Mouse (Mus musculus): ENCODE results near the gene Tmpo. TPM values are rescaled to one million over a fixed set of nuclear protein-coding genes. Genes with fewer than 3 reads are reported as not detected.

Gene Tmpo
- 366 and 400 TPM in 2 replicates for polyA plus RNA-seq (2016; fragmentation: Nextera tagmentation; extraction: Ambion mirVana)

DNA sequence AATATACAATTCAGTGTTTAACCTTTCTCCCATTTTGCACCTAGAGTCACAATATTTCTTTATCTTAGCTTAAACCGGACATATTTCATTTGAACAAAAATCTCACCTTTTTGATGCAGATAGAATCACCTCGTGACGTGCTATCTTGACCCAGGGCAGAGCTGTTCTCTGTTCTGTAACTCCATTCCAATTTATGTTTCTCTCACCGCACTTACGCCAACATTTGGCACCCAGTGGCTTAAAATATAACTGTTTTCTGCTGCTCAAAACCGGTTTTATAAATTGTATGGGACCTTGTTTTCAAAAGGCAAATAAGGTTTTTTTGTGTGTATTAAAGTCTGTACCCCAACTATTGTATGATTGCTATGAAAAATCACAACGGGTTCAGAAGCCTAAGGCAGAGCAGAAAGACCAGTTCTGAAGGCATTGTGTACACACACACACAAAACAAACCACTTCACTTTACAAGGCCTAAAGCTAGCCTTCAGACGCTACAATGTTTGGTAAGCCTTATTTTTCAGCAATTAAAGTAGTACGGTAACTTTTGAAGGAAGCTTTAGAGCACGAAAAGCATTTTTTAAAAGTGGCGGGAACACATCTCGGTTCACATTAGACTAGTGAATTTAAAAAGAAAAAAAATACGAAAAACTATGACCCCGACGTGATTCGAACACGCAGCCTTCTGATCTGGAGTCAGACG lies at the start of gene Tmpo:
Tmpo (minus strand) TSS at position 555 of the 700 bp plus-strand sequence.
- Histone ChIP-seq H3K9me3 (no peaks in the 10 kb centered on the region), H3K27me3 (no peaks in the 10 kb centered on the region), H3K4me1 (peaks cover 16% of the 10 kb centered on the region), H3K36me3 (no peaks in the 10 kb centered on the region), H3K4me3 (peak within 1 kb of the TSS; percentile 42), H3K9ac (peak within 1 kb of the TSS; percentile 50), H3K4me2 (replicated peaks) (peak within 1 kb of the TSS; percentile 45), H3K27ac (peak within 1 kb of the TSS; percentile 99)
- WGBS = 11% methylated on average over 18 of the region's 18 CpGs
- no peak for ATAC-seq (ENCODE audit: insufficient number of reproducible peaks, insufficient read depth, low FRiP score, low TSS enrichment)

DNA sequence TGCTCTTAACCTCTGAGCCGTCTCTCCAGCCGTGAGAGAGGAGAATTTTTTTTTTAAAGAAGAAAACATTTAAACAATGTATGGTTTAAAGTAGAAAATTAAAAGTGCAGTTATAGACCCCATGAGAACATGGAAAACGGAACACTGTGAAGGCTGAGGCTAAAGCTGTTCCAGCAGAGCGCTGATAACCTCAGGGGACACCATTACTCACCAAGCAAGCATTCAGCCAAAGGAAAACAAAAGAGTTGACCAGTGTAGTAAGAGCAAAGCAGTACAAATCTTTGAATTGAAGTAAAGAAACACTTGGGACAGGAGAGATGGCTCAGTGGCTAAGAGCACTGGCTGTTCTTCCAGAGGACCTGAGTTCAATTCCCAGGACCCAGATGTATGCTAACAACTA lies 49.3 kb upstream of the Tmpo start:
- Histone ChIP-seq H3K4me1 (peaks cover 35% of the 10 kb centered on the region), H3K4me2 (replicated peaks) (no peak overlapping the region), H3K27me3 (no peaks in the 10 kb centered on the region), H3K27ac (peak overlapping the region; percentile 86; the same call in 1 of the 2 replicates), H3K36me3 (no peaks in the 10 kb centered on the region), H3K9me3 (no peaks in the 10 kb centered on the region), H3K4me3 (no peak overlapping the region), H3K9ac (no peak overlapping the region)
- WGBS = 28% methylated on average over 4 of the region's 4 CpGs
- no peak for ATAC-seq (ENCODE audit: insufficient number of reproducible peaks, insufficient read depth, low FRiP score, low TSS enrichment)

DNA sequence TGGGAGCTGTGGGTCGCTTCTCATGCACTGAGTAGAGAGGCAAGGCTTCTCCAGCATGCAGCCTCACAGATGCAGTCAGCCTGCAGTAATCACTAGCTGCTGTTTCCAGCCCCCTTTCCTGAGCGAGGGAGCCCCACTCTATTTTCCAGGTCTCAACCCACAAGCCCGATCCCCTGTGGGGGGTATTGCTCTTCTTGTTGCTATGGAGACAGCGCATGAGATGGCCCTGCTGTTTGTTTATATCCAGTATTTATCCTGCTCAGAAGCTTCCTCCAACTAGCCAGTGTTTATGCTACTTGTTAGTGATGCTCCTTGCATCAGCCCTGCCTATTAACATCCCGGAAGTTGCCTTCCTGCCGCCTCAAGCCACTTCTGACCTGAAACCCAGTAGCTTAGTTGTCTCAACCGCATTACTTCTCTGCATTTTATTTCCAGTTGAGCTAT lies 48.4 kb upstream of the Tmpo start:
- peak; percentile 82 for ATAC-seq (ENCODE audit: insufficient number of reproducible peaks, insufficient read depth, low FRiP score, low TSS enrichment)
- no peaks in the 10 kb centered on the region for H3K36me3 ChIP-seq
- WGBS = 7% methylated on average over 7 of the region's 7 CpGs
- no peak overlapping the region for H3K9ac ChIP-seq
- H3K4me2 ChIP-seq (replicated peaks) = peak overlapping the region; percentile 36
- H3K4me3 ChIP-seq = no peak overlapping the region
- no peaks in the 10 kb centered on the region for H3K9me3 ChIP-seq
- peaks cover 35% of the 10 kb centered on the region for H3K4me1 ChIP-seq
- H3K27ac ChIP-seq = peak overlapping the region; percentile 86
- H3K27me3 ChIP-seq = no peaks in the 10 kb centered on the region

DNA sequence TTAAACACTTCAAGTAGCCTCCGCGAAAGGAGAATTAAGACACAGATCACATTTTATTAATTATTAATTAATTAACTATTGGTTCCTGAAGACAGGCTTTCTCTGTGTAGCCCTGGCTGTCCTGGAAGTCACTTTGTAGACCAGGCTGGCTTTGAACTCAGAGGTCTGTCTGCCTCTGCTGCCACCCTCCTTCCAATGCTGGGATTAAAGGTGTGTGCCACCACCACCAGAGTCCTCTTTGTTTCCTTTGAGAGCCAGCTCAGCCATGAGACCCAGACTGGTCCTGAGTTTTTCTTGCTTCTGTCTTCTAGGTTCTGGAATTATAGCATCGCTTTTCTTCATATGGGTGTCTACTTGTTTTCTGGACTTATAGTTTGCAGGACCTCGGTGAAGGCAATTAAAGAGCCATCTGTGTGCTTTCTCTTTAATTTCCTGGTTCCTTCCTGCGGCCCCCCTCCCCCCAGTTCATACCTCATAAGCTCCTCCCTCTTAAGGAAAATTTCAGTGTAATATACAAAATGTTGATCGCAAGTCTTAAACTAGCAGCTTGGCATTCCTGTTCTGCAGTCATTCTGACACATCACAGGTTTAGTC lies 47.9 kb upstream of the Tmpo start:
- H3K4me2 ChIP-seq (replicated peaks) = peak overlapping the region; percentile 36
- H3K9ac ChIP-seq = no peak overlapping the region
- 51% methylated on average over 6 of the region's 6 CpGs for WGBS
- H3K27me3 ChIP-seq = no peaks in the 10 kb centered on the region
- H3K27ac ChIP-seq = peak overlapping the region; percentile 86
- H3K4me1 ChIP-seq = peaks cover 35% of the 10 kb centered on the region
- no peak overlapping the region for H3K4me3 ChIP-seq
- ATAC-seq (ENCODE audit: insufficient number of reproducible peaks, insufficient read depth, low FRiP score, low TSS enrichment) = no peak
- H3K9me3 ChIP-seq = no peaks in the 10 kb centered on the region
- no peaks in the 10 kb centered on the region for H3K36me3 ChIP-seq

DNA sequence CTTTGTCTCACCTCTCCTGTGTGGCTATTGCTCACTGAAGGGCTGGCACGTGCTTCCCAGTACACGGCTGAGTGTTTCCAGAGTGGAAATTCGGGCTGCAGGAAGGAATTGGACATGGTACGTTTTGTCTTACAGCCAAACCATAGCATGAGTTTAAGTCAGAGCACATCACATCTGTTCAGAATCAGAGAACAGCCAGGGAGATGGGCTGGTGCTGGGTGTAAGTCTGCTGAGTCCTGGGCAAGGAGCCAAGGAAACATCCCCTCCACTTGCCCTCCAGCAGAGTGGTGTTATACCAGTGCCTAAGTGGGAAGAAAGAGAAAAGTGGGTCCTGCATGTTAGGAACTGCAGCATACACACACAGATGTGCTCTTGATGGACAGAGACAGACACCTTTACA lies 45.9 kb upstream of the Tmpo start:
- Histone ChIP-seq H3K27me3 (no peaks in the 10 kb centered on the region), H3K4me2 (replicated peaks) (no peak overlapping the region), H3K9me3 (no peaks in the 10 kb centered on the region), H3K36me3 (no peaks in the 10 kb centered on the region), H3K9ac (no peak overlapping the region), H3K4me1 (peaks cover 43% of the 10 kb centered on the region), H3K27ac (peak overlapping the region; percentile 67), H3K4me3 (no peak overlapping the region)
- whole genome bisulfite sequencing = 29% methylated on average over 4 of the region's 4 CpGs
- ATAC-seq (ENCODE audit: insufficient number of reproducible peaks, insufficient read depth, low FRiP score, low TSS enrichment) = peak; percentile 59

DNA sequence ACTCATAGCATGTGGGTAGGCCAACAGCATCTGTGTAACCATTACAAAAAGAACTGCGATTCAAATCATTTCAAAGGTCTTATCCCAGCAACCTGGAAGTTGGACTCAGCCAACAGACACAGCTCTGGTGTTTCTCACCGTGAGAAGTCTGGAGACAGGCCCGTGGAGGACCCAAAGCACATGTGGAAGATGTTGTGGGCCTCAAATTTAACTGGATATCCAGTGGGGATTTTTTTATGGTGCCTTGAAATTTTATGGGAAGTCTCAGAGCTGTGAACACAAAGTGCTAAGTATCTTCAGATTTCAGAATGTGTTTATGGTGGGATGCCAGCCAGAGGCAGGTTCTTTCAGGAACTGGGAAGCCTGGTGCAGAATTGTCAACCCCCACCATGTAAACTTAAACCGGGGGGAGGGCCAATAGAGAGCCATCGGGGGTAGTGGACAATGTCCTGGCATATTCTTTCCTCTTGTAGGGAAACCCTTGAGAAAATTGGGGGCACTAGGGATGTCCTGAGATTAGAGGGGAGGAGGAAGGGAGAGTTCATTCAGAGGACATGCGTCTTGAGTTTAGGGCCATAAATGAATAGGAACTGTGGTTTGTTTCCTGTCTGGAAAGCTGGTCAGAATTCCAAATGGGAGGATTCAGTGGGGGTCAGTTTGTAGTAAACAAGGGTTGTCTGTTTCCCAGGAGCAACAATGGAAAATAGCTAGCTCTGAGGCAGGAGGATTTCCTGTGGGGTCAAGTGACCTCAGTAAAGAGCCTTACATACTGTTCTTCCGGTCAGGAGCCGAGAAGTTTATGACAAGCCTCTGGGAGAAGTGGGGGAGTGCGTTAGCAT lies 41.5 kb upstream of the Tmpo start:
- H3K9me3 ChIP-seq = no peaks in the 10 kb centered on the region
- no peaks in the 10 kb centered on the region for H3K36me3 ChIP-seq
- no peaks in the 10 kb centered on the region for H3K27me3 ChIP-seq
- peak overlapping the region; percentile 43; the same call in 1 of the 2 replicates for H3K27ac ChIP-seq
- H3K9ac ChIP-seq = no peak overlapping the region
- 37% methylated on average over 9 of the region's 9 CpGs for WGBS
- H3K4me2 ChIP-seq (replicated peaks) = no peak overlapping the region
- H3K4me1 ChIP-seq = peaks cover 16% of the 10 kb centered on the region
- no peak overlapping the region for H3K4me3 ChIP-seq
- no peak for ATAC-seq (ENCODE audit: insufficient number of reproducible peaks, insufficient read depth, low FRiP score, low TSS enrichment)

DNA sequence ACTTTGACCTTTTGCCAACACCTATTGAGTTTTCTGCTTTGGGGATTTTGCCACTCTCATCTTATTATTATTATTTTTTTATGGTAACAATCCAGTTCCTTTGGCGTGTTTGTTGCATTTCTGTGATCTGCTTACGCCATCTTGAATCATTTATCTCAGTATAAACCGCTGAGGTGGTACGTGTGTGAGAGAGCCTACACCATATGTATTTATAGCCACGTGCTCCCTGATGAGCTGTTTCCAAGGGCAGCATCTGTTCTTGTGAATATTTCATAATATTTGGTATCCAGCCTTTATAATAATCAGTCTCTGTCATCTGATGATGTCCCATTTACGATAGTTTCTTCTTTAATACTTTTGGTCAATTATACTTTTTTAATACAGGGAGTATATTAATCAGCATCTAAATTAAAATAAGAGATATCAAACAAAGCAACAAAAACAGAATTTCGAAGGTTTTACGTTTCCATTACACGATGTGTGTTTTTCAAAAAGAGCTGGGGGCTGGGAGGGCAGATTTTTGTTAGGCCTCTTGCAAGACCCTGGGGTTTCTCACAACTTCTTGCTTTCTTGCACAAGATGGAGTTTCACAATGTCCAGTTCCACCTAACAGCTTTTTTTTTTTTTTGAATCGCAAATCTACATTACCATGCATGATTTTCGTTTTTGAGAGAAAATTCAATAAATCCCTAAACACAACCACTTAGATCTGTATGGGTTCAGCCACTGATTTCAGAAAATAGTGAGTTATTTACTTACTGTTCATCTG lies 28.0 kb upstream of the Tmpo start:
- Histone ChIP-seq H3K9me3 (no peaks in the 10 kb centered on the region), H3K36me3 (no peaks in the 10 kb centered on the region), H3K9ac (no peak overlapping the region), H3K27me3 (no peaks in the 10 kb centered on the region), H3K4me2 (replicated peaks) (no peak overlapping the region), H3K27ac (peak overlapping the region; percentile 67), H3K4me3 (no peak overlapping the region), H3K4me1 (peaks cover 21% of the 10 kb centered on the region)
- 73% methylated on average over 11 of the region's 11 CpGs for WGBS
- no peak for ATAC-seq (ENCODE audit: insufficient number of reproducible peaks, insufficient read depth, low FRiP score, low TSS enrichment)

DNA sequence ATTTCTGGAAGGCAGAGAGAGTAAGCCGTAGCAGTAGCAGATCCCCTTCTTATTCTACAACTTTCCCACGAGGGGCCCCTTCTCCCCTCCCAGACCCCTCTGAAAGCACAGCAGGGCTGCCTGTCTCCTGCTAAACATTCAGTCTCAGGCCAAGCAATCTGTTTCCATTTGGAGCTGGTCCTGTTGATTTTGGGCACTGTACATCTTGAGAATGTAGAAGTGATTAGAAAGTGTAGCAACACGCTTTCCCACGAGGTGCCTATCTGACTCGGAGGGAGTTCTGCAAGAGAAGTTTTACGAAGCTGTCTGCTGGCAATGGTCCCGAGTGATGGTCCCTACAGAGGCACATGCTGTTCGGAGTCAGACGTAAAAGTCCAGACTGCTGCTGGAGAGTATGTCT lies 27.3 kb upstream of the Tmpo start:
- H3K27me3 ChIP-seq = no peaks in the 10 kb centered on the region
- H3K4me2 ChIP-seq (replicated peaks) = no peak overlapping the region
- peaks cover 18% of the 10 kb centered on the region for H3K4me1 ChIP-seq
- peak overlapping the region; percentile 67 for H3K27ac ChIP-seq
- no peaks in the 10 kb centered on the region for H3K36me3 ChIP-seq
- H3K9ac ChIP-seq = no peak overlapping the region
- ATAC-seq (ENCODE audit: insufficient number of reproducible peaks, insufficient read depth, low FRiP score, low TSS enrichment) = no peak
- no peak overlapping the region for H3K4me3 ChIP-seq
- H3K9me3 ChIP-seq = no peaks in the 10 kb centered on the region
- 48% methylated on average over 9 of the region's 9 CpGs for WGBS

DNA sequence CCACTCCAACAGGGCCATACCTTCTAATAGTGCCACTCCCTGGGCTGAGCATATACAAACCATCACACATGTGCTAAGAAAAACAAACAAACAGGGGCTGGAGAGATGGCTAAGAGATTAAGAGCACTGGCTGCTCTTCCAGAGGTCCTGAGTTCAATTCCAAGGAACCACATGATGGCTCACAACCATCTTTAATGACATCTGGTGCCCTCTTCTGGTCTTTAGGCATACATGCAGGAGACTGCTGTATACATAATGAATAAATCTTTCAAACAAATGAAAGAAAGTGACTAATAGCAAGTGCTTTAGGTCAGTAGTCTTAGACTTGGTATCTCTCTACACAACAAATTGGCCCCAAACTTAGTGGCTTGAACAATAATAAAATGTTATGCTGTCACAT lies 26.2 kb upstream of the Tmpo start:
- no peaks in the 10 kb centered on the region for H3K36me3 ChIP-seq
- H3K9ac ChIP-seq = no peak overlapping the region
- H3K9me3 ChIP-seq = no peaks in the 10 kb centered on the region
- H3K4me3 ChIP-seq = no peak overlapping the region
- no peak overlapping the region for H3K27ac ChIP-seq
- no peaks in the 10 kb centered on the region for H3K27me3 ChIP-seq
- peaks cover 14% of the 10 kb centered on the region; the same call in 1 of the 2 replicates for H3K4me1 ChIP-seq
- no peak for ATAC-seq (ENCODE audit: insufficient number of reproducible peaks, insufficient read depth, low FRiP score, low TSS enrichment)
- H3K4me2 ChIP-seq (replicated peaks) = no peak overlapping the region

DNA sequence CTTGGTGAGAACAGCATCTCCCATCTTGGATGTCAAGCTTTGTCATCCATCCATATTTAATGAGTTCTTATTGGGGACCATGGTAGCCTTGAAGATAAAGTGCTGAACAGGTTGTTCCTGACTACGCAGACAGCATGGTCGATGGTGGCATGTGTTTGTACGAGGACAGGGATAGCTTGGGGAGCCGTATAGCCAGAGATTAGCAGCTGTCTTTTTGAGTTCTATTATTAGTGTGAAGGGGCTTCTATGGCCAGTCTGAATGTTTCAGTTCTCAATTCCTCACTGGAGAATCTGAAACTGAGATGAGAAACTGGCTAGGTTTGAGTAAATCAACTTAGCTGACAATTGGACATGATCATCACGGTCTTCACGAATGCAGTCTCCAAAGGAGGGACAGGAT lies 24.5 kb upstream of the Tmpo start:
- H3K9ac ChIP-seq = no peak overlapping the region
- 90% methylated on average over 6 of the region's 6 CpGs for WGBS
- no peak overlapping the region for H3K4me2 ChIP-seq (replicated peaks)

DNA sequence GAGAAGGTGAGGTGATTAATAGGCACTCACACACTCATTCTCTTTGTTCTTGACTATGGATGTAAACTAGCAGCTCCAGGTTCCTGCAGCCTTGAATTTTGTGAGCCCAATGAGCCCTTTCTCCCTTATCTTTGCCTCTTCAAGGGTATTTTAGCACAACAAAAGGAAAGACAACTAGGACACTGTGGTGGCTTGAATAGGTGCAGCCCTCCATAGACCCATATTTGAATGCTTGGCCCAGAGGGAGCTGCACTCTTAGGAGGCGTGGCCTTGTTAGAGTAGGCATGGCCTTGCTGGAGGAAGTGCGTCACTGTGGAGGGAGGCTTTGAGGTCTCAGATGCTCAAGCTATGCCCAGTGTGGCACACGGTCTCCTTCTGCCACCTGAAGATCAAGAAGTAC lies 19.5 kb upstream of the Tmpo start:
- Histone ChIP-seq H3K4me3 (no peak overlapping the region), H3K27ac (no peak overlapping the region), H3K9me3 (no peaks in the 10 kb centered on the region), H3K4me2 (replicated peaks) (no peak overlapping the region), H3K4me1 (0 out of 2 replicates have a peak, but pooled peaks cover 5% of the 10 kb centered on the region), H3K36me3 (no peaks in the 10 kb centered on the region), H3K27me3 (no peaks in the 10 kb centered on the region), H3K9ac (no peak overlapping the region)
- whole genome bisulfite sequencing = 96% methylated on average over 3 of the region's 3 CpGs
- ATAC-seq (ENCODE audit: insufficient number of reproducible peaks, insufficient read depth, low FRiP score, low TSS enrichment) = no peak

More for the DNA sequence above, 24.5 kb upstream of the Tmpo start:
- Histone ChIP-seq H3K9me3 (no peaks in the 10 kb centered on the region), H3K36me3 (no peaks in the 10 kb centered on the region), H3K27me3 (no peaks in the 10 kb centered on the region), H3K27ac (no peak overlapping the region), H3K4me1 (peaks cover 14% of the 10 kb centered on the region; the same call in 1 of the 2 replicates), H3K4me3 (no peak overlapping the region)
- ATAC-seq (ENCODE audit: insufficient number of reproducible peaks, insufficient read depth, low FRiP score, low TSS enrichment) = no peak
